Mouse (Mus musculus) left cerebral cortex, postnatal 36 days (tissue): ENCODE measurements around the gene Psmc1. TPM values are rescaled to one million over a fixed set of nuclear protein-coding genes. Genes with fewer than 3 reads are reported as not detected.
A peak's percentile ranks its signal among the peaks of the same experiment; 100 is the strongest.

Source experiments
- DNase-seq, 2 experiments: peaks; one replicate each; pipeline ENCODE4 v3.0.0; 2021 to 2022; ENCODE audit warnings: low spot score in 2 of 2, mixed read lengths in 1 of 2
- intact Hi-C: fragments of 180-260 bp; cut with DNase I; formaldehyde crosslinking; loops from one replicate; pipeline ENCODE4 v1.15.1; 2025
- total RNA-seq, 2 experiments: library from RNA; stranded (reverse); gene quantifications; 2 replicates each; pipeline ENCODE4 v1.2.3; 2021

The Psmc1 gene
- total RNA-seq, 2 experiments from 2014 or later, result 188 to 203 TPM

DNA sequence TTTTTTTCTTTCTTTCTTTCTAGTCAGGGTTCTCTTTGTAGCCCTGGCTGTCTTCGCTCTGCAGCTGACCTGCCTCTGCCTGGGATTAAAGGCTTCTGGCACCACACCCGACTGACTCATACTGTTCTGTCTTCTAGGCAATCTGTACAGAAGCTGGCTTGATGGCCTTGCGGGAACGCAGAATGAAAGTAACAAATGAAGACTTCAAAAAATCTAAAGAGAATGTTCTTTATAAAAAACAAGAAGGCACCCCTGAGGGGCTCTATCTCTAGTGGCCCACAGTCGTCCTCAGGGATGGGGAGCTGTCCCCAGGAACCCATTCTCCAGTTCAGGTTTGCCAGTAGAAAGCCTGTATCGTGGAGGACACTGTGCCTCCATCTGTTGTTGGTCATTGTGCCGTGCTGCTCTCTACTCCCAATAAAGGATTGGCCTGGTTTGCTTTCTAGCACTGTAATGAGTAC lies 13.0 kb downstream of the Psmc1 start:
- peak; percentile 54 to 60 for DNase-seq
- intact Hi-C loops, result no loop called here

DNA sequence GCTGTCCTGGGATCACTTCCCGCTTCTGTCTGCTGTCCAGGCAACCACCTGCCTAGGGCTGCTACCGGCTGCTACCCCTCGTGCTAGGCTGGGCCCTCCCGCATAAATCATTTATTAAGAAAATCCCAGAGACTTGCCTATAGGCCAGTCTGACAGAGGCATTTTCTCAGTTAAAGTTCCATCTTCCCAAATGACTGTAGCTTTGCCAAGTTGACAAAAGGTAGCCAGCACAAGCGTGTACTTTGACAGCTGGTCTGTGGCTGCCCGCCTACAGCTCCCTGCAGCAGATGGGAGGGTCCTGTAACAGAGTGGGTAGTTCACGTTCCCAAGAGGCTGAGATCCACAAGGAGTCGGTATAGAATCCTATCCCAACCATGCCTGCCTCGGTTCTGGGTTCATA lies 13.5 kb downstream of the Psmc1 start:
- intact Hi-C loops, result no loop called here
- DNase-seq, result peak; percentile 83 to 86

DNA sequence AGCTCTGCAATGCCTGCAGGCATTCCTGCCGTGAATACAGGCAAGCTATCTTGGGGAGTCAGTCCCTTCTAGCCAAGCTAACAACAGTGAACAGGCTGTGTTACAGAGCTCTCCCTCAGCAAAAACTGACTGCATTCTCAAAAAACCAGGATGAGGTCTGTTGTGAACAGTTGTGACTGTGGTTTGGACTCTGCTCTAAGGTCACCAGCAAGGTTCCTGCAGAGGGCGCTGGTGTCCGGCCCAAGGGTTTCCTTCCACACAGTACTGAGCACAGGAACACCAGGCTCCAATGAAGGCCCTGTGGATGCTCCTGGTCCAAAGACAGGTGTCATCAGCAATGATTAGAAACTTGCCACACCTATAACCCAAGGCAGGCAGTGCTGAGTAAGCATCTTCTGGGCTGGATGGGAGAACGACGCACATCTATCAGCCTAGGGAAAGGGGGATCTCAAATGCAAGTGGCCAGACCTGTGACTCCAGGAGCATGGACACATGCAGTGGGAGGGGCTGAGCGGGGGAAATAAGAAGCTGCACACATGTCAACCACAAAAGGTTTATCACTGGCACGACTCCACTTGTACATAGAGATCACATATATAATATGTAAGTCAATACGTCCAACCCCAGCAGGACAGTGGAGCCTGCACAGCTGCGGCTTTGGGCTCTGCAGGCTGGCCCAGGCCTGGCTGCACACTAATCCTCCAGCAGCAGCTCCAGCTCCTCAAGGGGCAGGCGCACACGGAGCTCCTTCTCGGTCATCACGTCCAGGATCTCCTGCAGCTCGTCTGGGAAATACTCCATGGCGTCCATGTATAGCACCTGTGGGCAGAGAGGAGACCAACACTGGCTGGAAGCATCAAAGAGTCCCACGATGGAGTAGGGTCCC lies 15.2 kb downstream of the Psmc1 start:
- intact Hi-C loops, result no loop called here
- DNase-seq, result no peak

DNA sequence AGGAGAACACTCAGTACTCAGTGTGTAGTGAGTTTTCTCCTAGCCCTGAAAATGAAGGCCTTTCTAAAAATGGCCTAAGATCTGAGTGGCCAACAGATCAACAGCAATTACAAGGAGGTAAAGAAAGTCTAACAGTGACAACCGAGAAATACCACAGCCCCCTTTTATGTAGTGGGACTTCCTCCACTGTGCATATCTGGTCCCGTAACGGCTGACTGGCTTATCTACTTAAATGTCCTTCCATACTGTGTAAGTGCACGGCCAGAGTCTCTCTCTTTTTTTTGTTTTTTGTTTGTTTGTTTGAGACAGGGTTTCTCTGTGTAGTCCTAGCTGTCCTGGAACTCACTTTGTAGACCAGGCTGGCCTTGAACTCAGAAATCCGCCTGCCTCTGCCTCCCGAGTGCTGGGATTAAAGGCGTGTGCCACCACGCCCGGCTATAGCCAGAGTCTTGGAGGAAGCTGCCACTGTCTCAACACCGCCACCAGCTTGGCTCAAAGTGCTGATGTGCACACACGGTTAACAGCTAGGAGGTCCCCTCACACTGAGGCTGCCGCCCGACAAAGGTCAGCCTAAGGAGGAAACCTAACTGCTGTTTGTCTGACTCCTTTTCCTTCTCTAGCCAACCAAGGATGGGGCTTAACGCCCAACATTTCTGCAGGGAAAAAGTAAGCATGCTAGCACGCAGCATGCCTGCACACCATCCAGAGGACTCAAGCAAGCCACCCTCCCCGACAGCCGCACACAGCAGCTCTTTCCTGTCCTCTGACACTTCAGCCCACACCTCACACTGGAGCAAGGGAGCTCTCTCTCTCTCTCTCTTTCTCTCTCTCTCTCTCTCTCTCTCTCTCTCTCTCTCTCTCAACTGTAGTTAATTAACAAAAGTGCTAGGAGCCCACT lies 17.3 kb downstream of the Psmc1 start:
- no peak for DNase-seq
- intact Hi-C loops, result no loop called here

DNA sequence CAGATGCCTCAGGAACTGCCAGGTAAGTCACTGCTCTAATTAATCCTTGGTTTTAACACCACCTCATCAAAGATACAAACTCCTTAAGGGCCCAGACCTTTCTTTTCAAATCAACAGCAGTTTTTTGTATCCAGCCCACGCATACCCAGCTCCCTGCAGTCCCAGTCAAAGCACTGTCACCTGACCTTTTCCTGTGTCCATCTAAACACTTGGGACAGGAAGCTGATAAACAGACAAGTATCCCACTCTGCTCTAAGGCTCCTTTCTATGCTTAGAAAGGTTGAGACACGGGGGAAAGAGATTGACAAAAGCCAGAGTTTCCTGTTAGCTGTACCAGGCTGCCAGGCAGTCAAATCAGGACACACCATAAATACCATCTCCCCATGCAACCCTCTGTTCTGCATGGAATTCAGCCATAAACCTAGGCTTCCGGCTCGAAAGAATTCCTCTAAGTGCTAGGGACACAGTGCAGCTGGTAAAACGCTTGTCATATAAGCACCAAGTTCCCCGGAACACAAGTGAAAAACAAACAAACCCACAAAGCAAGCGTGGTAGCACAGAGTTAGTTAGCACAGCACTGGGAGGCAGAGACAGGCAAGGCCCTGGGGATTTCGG lies 18.0 kb downstream of the Psmc1 start:
- intact Hi-C loops, result no loop called here
- DNase-seq, result peak; percentile 56 to 58

DNA sequence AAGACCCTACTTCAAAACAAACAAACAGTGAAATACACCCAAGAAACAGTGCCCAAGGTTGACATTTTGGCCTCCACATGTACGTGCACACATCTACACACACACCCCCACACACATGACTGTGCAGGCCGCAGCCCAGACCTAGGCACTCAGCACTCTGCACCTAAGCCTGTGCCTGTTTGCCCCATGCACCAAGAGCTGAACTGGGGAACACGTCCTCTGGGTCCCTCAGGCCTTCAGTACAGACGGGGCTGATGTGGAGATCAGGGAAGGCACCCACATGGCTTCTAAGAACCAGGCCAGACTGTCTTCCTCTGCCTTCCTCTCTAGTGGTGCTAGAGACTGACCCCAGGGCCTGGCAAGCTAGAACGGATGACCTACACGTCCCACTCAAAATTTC lies 18.6 kb downstream of the Psmc1 start:
- intact Hi-C loops, result no loop called here
- no peak for DNase-seq

DNA sequence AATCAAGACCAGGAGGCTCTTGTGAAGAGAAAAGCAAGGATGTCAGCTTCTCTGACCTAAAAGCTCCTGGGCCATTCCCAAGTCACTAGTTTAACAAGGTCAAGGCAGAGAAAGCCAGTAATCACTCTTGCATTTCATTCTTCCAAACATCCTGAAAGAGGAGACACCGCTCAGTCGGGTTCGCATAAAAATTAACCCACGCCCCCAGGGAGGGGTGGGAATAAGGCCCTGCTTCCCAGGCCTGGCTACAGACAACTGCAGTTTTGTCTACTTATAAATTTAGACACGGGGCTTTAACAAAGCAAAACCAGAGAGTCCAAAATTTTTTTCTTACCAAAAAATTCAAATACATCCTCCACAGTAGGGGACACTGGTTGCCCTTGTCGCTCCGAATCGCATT lies 19.0 kb downstream of the Psmc1 start:
- intact Hi-C loops, result no loop called here

DNA sequence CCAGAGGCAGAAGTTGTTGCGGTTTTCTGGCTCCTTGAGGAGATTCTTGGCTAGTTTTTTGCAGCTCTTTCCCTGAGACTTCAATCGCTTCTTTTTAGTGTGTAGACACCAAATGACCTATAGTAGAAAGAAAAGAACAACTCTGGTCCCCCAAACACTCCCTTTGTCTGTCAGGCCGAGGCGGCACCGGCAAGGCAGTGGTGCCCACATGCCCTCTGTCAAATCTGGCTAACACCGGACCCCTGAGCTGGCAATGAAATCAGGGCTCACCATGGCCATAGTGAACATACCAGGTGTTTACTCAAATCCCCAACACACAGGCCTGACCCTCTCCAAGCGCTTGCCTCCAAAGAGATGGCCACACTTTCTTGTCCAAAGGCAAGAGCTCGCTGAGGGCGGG lies 21.2 kb downstream of the Psmc1 start:
- intact Hi-C loops, result no loop called here
- DNase-seq, result no peak

More for the DNA sequence above, 19.0 kb downstream of the Psmc1 start:
- DNase-seq, result no peak

DNA sequence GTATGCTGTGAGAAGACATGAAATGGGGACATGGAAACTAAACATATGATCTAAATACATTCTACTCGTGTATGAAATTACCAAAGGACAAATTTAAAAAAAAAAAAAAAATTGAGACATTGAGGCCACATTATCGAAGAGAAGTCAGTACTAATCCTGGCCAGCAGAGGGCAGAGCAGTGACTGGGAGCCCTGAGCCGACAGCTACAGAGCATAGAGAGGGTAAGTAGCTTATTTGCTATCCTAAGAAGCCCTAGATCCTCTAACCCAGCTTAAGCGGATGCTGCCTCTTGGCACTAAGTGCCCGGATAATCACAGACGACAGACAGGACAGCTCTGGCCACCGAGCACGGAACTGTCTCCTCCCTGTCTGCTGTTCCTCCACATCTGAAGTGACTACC lies 21.7 kb downstream of the Psmc1 start:
- intact Hi-C loops, result no loop called here
- DNase-seq, result peak; percentile 54 to 65

DNA sequence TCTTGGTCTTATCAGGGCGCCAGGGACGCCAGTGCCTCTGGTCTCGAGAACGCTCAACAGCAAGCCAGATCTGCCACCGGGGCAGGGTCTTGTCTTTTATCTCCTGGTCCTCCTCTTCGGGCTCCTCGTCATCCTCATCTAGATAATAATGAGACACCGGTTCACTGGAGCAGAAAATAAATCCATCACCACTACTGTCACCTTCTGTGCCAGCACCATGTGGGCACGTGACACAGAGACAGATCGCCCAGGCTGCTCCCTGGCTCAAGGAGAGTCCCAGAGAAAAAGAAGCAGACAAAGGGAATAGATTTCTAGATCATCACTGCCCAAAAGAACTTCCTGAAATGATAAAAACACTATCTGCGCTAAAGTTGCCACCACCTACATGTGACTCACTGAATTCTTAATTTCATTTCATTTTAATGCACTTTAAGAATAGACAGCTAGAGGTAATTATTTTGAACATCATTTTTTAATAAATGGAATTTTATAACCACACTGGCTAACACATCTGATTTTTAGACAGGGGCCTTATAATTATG lies 24.5 kb downstream of the Psmc1 start:
- DNase-seq, result no peak
- intact Hi-C loops, result no loop called here

DNA sequence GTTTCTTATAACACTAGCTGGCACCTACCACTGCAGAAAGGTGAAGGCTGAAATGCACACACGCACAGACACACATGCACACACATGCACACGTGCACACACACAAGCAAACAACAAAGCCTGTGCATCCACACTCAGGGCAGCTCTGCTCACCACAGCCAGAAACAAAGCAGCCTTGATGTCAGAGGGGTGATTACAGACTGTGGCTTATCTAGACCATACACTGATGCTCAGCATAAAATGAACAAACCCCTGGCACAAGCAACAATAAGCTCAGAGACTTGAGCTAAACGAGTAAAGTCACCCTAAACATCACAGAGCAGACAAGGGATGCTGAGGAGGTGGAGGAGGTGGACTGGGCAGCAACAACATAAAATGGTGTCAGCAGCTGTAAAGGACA lies 25.2 kb downstream of the Psmc1 start:
- intact Hi-C loops, result no loop called here
- no peak for DNase-seq

DNA sequence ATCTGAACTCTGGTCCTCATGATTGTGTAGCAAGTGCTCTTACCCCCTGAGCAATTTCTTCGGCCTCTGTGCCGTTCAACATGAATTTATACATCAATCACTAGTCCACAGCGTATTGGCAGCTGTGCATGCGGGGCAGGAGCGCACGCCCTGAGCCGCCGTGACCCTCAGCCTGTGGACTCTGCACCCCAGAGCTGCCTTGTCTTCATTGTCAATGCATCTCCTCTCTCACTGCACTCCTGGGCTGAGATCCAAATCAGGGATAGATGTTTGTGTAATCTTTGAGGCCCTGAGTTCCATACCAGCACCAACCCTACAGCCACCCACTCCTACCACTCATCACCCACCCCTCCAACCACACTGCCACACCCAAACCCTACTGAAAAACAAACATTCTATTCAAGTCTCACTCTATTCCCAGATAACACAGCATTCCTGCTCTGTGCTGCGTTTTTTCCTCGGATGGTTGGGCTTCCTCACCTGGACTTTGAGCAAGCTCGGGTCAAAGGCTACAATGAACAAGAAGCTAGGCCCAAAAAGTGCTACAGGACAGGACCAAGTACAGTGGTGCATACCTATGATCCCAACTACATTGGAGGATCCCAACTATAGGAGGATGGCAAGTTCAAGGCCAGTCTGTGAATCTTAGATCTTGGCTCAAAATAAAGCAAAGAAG lies 33.0 kb downstream of the Psmc1 start:
- no peak for DNase-seq
- intact Hi-C loops, result no loop called here

DNA sequence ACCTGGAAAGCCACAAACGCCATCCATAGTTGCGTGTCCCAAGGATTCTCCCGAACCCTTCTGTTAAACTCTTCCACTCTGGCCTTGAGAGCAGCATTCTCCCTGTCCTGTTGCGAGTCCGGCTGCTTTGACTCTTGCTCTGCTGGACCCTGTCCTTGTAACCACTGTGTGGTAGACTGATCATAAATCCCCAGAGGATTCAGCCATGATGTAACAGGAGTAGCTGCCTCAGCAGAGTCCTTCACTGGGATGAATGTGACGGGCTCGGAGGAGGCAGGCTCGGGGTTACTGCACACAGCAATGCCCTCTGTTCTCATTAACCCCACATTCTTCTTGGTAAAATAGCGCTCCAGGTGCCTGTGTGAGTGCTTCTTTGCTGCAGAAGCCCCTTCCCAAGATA lies 33.8 kb downstream of the Psmc1 start:
- no peak for DNase-seq
- intact Hi-C loops, result no loop called here

DNA sequence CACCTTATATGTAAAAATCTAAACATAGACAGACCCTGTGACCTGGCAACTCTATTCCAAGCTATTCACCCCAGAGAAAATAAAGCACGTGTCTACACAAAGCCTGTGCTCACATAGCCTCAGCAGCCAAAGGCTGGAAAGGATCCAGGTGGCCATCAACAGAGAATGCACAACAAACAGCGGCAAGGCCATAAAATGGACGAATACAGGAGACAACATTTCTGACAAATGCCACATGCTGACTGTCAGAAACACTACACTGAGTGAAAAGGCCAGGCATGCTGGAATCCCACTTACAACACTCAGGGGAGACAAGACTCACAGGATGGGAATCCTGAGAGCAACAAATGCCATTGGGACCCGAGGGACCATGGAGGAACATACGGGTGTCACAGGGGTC lies 34.3 kb downstream of the Psmc1 start:
- DNase-seq, result no peak
- intact Hi-C loops, result no loop called here

DNA sequence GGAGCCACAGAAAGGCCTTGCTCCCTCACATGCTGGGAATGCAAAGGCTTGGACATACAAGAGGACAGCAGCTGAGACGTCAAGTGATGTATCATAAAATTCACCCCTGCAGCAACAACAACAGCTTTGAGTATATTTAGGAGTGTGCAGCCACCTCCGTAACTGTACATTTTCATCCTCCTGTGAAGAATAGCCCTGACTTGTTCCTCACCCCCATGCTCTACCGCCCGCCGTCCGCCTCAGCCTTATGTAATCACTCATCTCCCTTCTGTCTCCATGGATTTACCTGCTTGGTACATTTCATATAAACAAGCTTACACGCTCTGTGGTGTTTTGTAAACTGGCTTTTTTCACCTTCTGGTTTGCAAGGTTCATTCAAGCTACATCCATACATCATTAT lies 42.5 kb downstream of the Psmc1 start:
- intact Hi-C loops, result no loop called here
- DNase-seq, result no peak

DNA sequence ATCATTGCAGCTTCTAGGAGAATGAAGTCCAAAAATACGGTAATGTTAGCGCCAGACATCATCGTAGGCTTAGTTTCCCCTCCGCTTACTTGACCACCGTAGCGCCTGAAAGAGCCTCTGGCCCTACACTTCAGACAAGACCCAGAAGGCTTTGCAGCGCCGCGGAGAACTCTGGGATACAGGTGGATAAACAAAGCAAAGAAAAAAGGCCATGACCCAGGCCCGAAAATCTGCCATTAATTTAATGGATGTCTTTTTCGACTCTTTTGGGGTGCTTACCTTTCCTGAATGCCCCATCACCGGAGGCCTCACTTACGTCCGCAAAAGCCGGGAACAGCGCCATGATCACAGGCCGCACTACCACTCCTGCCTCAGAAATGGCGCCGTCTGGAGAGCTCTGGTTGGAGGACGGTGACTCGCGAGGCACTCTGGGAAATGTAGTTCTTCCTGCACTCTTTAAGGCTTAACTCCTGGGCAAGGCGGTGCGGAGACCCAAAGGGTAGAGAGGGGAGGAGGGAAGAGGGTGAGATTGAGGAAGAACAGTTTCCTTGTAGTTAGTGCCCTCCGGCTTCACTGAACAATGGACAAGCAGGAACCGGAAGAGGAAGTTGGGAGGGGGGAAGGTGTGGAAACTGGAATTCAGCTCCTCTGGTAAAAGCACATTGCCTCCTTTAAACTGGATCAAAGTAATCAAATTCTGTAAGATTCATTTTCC lies 49.5 kb downstream of the Psmc1 start, which contains the start of gene Nrde2:
TSS of gene Nrde2 (minus strand) at position 393 of the 715 bp plus-strand sequence.
- intact Hi-C loops, result no loop called here
- DNase-seq, result peak; percentile 92 to 94

DNA sequence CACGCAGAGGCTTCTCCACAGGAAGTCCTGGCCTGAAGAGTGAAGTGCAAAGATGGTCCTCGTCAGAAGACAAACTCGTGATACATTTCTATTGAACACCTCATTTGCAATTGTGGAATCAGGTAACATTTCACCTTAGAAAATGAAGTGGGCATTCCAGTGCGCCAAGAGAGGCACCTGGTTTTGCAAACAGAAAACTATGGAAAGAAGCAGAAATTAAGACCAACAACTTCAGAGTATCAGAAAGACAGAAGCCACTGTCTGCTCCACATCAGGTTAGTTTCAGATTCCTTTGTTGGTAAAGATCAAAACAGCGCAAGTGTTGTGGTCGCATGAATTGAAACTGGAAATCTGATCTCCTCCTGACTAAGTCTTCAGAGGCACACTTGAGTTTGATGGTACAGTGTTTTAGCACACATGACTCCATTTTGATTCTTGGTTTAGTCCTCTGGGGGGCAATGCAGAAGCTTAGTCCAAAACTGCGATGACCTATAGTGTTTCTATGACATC lies 55.1 kb downstream of the Psmc1 start:
- DNase-seq, result no peak
- intact Hi-C loops, result loop anchor here (5.0 kb wide), 2 partner anchors 412 to 677 kb away; no protein-coding TSS in a partner anchor

DNA sequence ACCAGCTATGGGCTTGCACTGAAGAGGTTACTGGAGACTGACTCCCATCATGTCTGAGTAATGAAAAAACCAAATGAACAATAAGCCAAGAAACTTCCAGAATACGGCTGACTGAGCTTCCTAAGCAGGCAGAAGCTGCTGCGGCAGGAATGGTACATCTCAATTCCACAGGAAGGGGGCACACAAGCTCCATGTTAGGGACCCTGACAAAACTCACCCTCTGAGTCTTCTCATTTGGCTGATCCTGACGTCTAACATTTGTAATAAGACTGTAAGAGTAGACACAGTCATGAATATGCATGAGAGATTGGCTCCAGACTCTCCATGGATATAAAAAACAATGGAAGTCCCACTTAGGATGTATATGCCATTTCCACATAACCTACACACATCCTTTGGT lies 56.2 kb downstream of the Psmc1 start:
- peak; percentile 61 to 70 for DNase-seq
- intact Hi-C loops, result loop anchor here (5.0 kb wide), 2 partner anchors 411 to 676 kb away; no protein-coding TSS in a partner anchor
